In genomic region chr4:117252755-117253154, GRCm38 (mm10) we compare ENCODE assay signal across 10 mouse cellular contexts. TPM values are rescaled to one million over a fixed set of nuclear protein-coding genes. Genes with fewer than 3 reads are reported as not detected.
DNase-seq lines count a peak whose midpoint lies in the region; ATAC-seq and TF ChIP-seq lines count a peak whose summit lies in the region.
"Had no signal": no experiment of that assay in that cellular context is flagged by ENCODE, and none has a peak within 500 bp of the region (broad histone marks: within the 10 kb centered on the region; RNA-seq: fewer than 3 reads in every experiment).

No protein-coding gene starts in this region.

- no peaks in the 10 kb centered on the region for H3K9me3 ChIP-seq in embryonic facial prominence, embryonic 10.5 days
- no peaks in the 10 kb centered on the region for H3K9me3 ChIP-seq in intestine, embryonic 14.5 days (ENCODE audit: control insufficient read depth, low read length)
- no peaks in the 10 kb centered on the region for H3K9me3 ChIP-seq in liver, embryonic 15.5 days (replicated peaks)

- TF ChIP-seq CTCF in gastrocnemius, adult 2 months (IDR thresholded peaks at IDR 0.05): no peak
- TF ChIP-seq CTCF in cerebellum, adult 2 months (IDR thresholded peaks at IDR 0.05; ENCODE audit: borderline replicate concordance, insufficient read depth, low read depth, low read length): no peak

- H3K9ac ChIP-seq in intestine, embryonic 14.5 days (ENCODE audit: low read length): 0 out of 2 replicates have a peak overlapping the region, but pooled peaks have one; percentile 59
- no peak overlapping the region for H3K9ac ChIP-seq in liver, embryonic 15.5 days

- no peak for TF ChIP-seq POLR2A in cerebellum, adult 2 months (IDR thresholded peaks at IDR 0.05; ENCODE audit: borderline replicate concordance, insufficient read depth, low read length)

- H3K4me1 ChIP-seq in embryonic facial prominence, embryonic 10.5 days: peaks cover 42% of the 10 kb centered on the region
- H3K4me1 ChIP-seq in intestine, embryonic 14.5 days (replicated peaks; ENCODE audit: control insufficient read depth, insufficient read depth, low read length): peaks cover 7% of the 10 kb centered on the region
- H3K4me1 ChIP-seq in liver, embryonic 15.5 days (replicated peaks): peaks cover 40% of the 10 kb centered on the region
- H3K4me1 ChIP-seq in cerebellum, adult 2 months (ENCODE audit: control insufficient read depth, insufficient read depth, low read length): 0 out of 2 replicates have a peak, but pooled peaks cover 4% of the 10 kb centered on the region

- 0 out of 2 replicates have a peak, but pooled peaks cover 5% of the 10 kb centered on the region for H3K27me3 ChIP-seq in embryonic facial prominence, embryonic 10.5 days (replicated peaks; ENCODE audit: low read depth, poor library complexity, severe bottlenecking)
- no peaks in the 10 kb centered on the region for H3K27me3 ChIP-seq in intestine, embryonic 14.5 days (replicated peaks; ENCODE audit: control insufficient read depth, insufficient read depth, low read length)
- H3K27me3 ChIP-seq in liver, embryonic 15.5 days: peaks cover 10% of the 10 kb centered on the region; the same call in 1 of the 2 replicates
- H3K27me3 ChIP-seq in cerebellum, adult 2 months (ENCODE audit: control insufficient read depth, insufficient read depth, low read length): no peaks in the 10 kb centered on the region

- H3K36me3 ChIP-seq in embryonic facial prominence, embryonic 10.5 days (replicated peaks): no peaks in the 10 kb centered on the region
- no peaks in the 10 kb centered on the region for H3K36me3 ChIP-seq in intestine, embryonic 14.5 days (ENCODE audit: control insufficient read depth, insufficient read depth, low read length)
- H3K36me3 ChIP-seq in liver, embryonic 15.5 days (replicated peaks): no peaks in the 10 kb centered on the region

- intact Hi-C loops in gastrocnemius, adult 2 months (cut with DNase I): no loop called here

- H3K27ac ChIP-seq in gastrocnemius, adult 2 months: peak overlapping the region; percentile 84
- peak overlapping the region; percentile 92 for H3K27ac ChIP-seq in embryonic facial prominence, embryonic 10.5 days (replicated peaks)
- H3K27ac ChIP-seq in intestine, embryonic 14.5 days (ENCODE audit: low read depth): no peak overlapping the region
- peak overlapping the region; percentile 76; the same call in 1 of the 2 replicates for H3K27ac ChIP-seq in liver, embryonic 15.5 days (replicated peaks)
- H3K27ac ChIP-seq in cerebellum, adult 2 months (ENCODE audit: insufficient read depth, low read length): no peak overlapping the region

- peak overlapping the region; percentile 55 for H3K4me2 ChIP-seq in intestine, embryonic 14.5 days (ENCODE audit: low read length)
- H3K4me2 ChIP-seq in liver, embryonic 15.5 days: peak overlapping the region; percentile 91

- 80% methylated on average over 5 of the region's 5 CpGs for WGBS in embryonic facial prominence, embryonic 10.5 days
- WGBS in intestine, embryonic 14.5 days: 85% methylated on average over 5 of the region's 5 CpGs
- 81% methylated on average over 5 of the region's 5 CpGs for WGBS in liver, embryonic 15.5 days (ENCODE audit: insufficient replicate concordance)
- WGBS in cerebellum, adult 2 months: 93% methylated on average over 5 of the region's 5 CpGs

- no peak for DNase-seq in gastrocnemius, adult 2 months
- DNase-seq in gastrocnemius, adult 18-20 months (ENCODE audit: low spot score): no peak
- DNase-seq in embryonic facial prominence, embryonic 10.5 days (ENCODE audit: low spot score): no peak
- no peak for DNase-seq in intestine, embryonic 14.5 days (ENCODE audit: low spot score)
- DNase-seq in cerebellum, adult 2 months: no peak
- DNase-seq in cerebellum, adult 11 months: no peak
- DNase-seq in lung, postnatal 10 days: no peak
- DNase-seq: layer of hippocampus, postnatal 36 days had no signal

- no peak for ATAC-seq in intestine, embryonic 14.5 days (replicated peaks; ENCODE audit: low FRiP score, low TSS enrichment, low read depth)
- ATAC-seq in liver, embryonic 15.5 days (ENCODE audit: insufficient read depth): no peak

- H3K4me3 ChIP-seq in gastrocnemius, adult 2 months: peak overlapping the region; percentile 95
- peak overlapping the region; percentile 76 for H3K4me3 ChIP-seq in embryonic facial prominence, embryonic 10.5 days
- H3K4me3 ChIP-seq in intestine, embryonic 14.5 days (ENCODE audit: low read depth, low read length): peak overlapping the region; percentile 64; the same call in 1 of the 2 replicates
- peak overlapping the region; percentile 74; the same call in 1 of the 2 replicates for H3K4me3 ChIP-seq in liver, embryonic 15.5 days (replicated peaks)
- H3K4me3 ChIP-seq in cerebellum, adult 2 months (replicated peaks; ENCODE audit: insufficient read depth, low read depth, low read length): no peak overlapping the region

RNA-seq across cellular contexts. Expression of gene Armh1, which starts 0.8 kb away (rescaled TPM):
- not detected for total RNA-seq in gastrocnemius, adult 2 months (2021)
- total RNA-seq in gastrocnemius, adult 18-20 months (2021): not detected
- 0.26 TPM in 2 replicates for polyA plus RNA-seq in embryonic facial prominence, embryonic 10.5 days (2016; fragmentation: Nextera tagmentation; extraction: Ambion mirVana)
- polyA plus RNA-seq in intestine, embryonic 14.5 days (2014; fragmentation: Nextera tagmentation; extraction: Ambion mirVana): 0.14 and 0.24 TPM in 2 replicates
- polyA plus RNA-seq in liver, embryonic 15.5 days (2015; fragmentation: Nextera tagmentation; extraction: Ambion mirVana): 0.12 TPM in 1 of 2 replicates, not detected in the other
- 0.52 and 0.67 TPM in 2 replicates for polyA plus RNA-seq in cerebellum, adult 2 months (2012; rRNA removed)
- polyA plus RNA-seq: neural tube, embryonic 11.5 days had no signal

RNA-seq across cellular contexts. Expression of gene Tmem53, which starts 1.0 kb away (rescaled TPM):
- 1 to 10 TPM; 2.7 to 6.6 TPM for total RNA-seq in gastrocnemius, adult 2 months (2021)
- 1 to 10 TPM; 4.5 to 6.9 TPM for total RNA-seq in gastrocnemius, adult 18-20 months (2021)
- polyA plus RNA-seq in embryonic facial prominence, embryonic 10.5 days (2016; fragmentation: Nextera tagmentation; extraction: Ambion mirVana): 10.8 and 11.6 TPM in 2 replicates
- polyA plus RNA-seq in intestine, embryonic 14.5 days (2014; fragmentation: Nextera tagmentation; extraction: Ambion mirVana): 8.3 and 10.3 TPM in 2 replicates
- polyA plus RNA-seq in liver, embryonic 15.5 days (2015; fragmentation: Nextera tagmentation; extraction: Ambion mirVana): 6.7 and 9.9 TPM in 2 replicates
- polyA plus RNA-seq in cerebellum, adult 2 months (2012; rRNA removed): 7.0 and 7.6 TPM in 2 replicates

Comparison
In these comparisons a context has a peak if more than half of its experiments do, and no peak if none do; other contexts are left out.
1. H3K27ac ChIP-seq: peak in gastrocnemius, adult 2 months (single experiment), embryonic facial prominence, embryonic 10.5 days (single experiment) and liver, embryonic 15.5 days (single experiment); none in intestine, embryonic 14.5 days (single experiment) and cerebellum, adult 2 months (single experiment).